Mouse (Mus musculus): ENCODE data around the gene Nkd1. TPM values are rescaled to one million over a fixed set of nuclear protein-coding genes. Genes with fewer than 3 reads are reported as not detected.

The Nkd1 gene
- polyA plus RNA-seq, 1 experiment from 2014 or later = 42.0 TPM

DNA sequence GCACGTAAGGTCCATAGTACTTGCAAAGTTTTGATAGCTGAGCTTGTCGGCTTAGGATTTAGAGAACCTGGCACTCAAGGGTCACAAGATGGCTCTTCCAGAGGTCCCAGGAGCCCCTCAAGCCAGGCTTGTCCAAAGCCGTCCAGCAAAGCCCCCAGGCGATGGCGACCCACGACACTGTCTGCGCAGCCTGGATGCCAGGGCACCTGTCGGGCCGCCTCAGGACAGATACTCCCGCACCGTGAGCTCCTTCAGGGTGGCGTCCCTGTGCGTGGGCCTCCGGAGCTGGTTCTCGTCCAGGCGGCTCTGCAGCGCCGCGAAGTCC, 105.7 kb downstream of the Nkd1 start:
- peak overlapping the region; percentile 44 for H3K9ac ChIP-seq
- 0 out of 2 replicates have a peak, but pooled peaks cover 9% of the 10 kb centered on the region for H3K4me1 ChIP-seq
- H3K27ac ChIP-seq = no peak overlapping the region
- 12% methylated on average over 19 of the region's 19 CpGs for WGBS
- H3K9me3 ChIP-seq = no peaks in the 10 kb centered on the region
- peak overlapping the region; percentile 45 for H3K4me3 ChIP-seq (replicated peaks)
- H3K36me3 ChIP-seq = no peaks in the 10 kb centered on the region
- H3K4me2 ChIP-seq = peak overlapping the region; percentile 96
- peaks cover 27% of the 10 kb centered on the region for H3K27me3 ChIP-seq (replicated peaks)
- ATAC-seq (ENCODE audit: insufficient read depth, low FRiP score, low read depth) = no peak; the same call in 1 of the 2 replicates

DNA sequence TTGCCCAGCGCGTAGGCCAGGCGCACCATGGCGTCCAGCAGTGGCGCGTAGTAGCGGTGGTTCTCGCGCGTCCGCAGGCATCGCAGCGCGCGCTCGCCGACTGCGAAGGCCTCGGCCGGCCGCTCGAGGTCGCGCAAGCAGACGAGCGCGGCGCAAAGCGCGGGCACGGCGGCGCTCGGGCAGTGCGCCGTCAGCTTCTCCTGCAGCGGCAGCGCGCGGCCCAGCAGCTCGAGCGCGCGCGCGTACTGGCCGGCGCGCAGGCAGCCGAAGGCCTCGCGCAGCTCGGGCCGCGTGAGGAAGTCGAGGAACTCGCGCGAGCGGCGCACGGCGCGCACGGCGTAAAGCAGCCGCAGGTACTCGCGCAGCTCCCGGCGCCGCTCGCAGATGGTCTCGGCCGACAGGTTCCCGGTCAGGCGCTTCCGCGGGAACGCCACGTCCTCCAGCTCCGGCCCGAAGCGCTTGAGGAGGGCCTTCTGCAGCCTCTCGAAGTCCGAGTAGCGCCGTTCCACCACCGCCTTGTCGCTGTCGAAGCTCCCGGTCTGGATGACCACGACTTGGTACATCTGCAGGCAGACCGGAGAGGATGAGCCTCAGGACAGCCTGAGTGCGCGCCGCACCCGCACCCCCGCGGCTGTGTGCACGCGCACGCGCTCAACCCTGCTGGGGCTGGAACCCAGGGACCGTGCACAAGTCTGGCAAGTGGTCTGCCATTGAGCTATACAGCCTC, 106.3 kb downstream of the Nkd1 start:
- ATAC-seq (ENCODE audit: insufficient read depth, low FRiP score, low read depth) = peak; percentile 83
- Histone ChIP-seq H3K4me3 (replicated peaks) (peak overlapping the region; percentile 45), H3K4me1 (0 out of 2 replicates have a peak, but pooled peaks cover 9% of the 10 kb centered on the region), H3K4me2 (peak overlapping the region; percentile 96), H3K36me3 (no peaks in the 10 kb centered on the region), H3K9ac (peak overlapping the region; percentile 54), H3K27ac (no peak overlapping the region), H3K27me3 (replicated peaks) (peaks cover 23% of the 10 kb centered on the region), H3K9me3 (no peaks in the 10 kb centered on the region)
- under 1% methylated on average over 105 of the region's 105 CpGs for WGBS

DNA sequence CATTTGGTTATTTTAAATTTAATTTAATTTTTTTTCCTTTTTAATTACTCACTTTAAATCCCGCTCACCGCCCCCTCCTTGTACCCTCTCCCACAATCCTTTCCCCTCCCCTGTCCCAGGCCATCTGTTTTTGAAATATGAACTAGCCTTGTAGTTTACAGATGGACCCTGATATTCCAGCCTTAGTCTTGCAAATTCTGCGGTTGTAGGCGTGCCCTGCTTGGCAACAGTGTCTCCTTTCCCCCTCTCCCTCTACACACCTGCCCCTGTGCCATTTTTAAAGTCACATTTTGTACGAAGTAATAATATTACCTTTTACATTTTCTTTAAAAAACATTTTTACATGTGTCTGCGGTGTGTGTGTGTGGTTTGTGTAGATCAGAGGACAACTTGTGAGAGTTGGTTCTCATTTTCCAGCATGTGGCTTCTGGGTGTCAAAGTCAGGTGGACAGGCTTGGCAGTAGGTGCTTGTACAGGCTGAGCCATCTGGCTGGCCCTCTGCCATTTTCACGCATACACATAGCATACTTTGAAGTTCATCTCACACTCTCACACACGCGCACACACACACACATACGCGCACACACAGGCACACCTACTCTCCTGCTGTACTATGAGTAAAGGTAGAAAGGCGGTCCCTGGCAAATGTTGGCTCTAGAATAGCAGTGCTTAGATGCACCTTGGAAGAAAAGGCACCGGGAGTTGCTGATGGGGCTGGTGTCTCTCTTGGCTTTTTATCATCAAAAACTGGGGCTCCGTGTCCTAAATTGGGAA, 107.0 kb downstream of the Nkd1 start:
- 60% methylated on average over 14 of the region's 14 CpGs for WGBS
- no peak overlapping the region for H3K9ac ChIP-seq
- no peaks in the 10 kb centered on the region for H3K9me3 ChIP-seq
- 0 out of 2 replicates have a peak, but pooled peaks cover 9% of the 10 kb centered on the region for H3K4me1 ChIP-seq
- peaks cover 19% of the 10 kb centered on the region for H3K27me3 ChIP-seq (replicated peaks)
- no peaks in the 10 kb centered on the region for H3K36me3 ChIP-seq
- no peak for ATAC-seq (ENCODE audit: insufficient read depth, low FRiP score, low read depth)
- H3K27ac ChIP-seq = no peak overlapping the region
- H3K4me3 ChIP-seq (replicated peaks) = peak overlapping the region; percentile 45
- H3K4me2 ChIP-seq = peak overlapping the region; percentile 96

DNA sequence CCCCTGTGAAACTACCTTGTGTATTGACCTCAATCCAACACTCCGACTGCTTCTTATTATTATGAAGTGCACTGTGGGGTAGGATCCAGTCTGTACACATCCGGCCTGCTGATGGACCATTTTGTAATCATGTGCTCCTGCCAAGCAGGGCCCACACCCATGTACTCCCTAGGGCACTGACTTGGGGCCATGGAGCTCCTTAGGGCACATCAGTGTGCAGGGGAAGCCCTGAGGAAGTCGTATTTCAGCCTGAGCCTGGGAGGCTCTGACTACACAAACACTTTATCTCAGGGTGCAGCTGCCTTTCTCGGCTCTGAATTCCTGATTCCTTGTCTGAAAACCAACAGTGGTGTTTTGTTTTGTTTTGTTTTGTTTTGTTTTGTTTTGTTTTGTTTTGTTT, 109.1 kb downstream of the Nkd1 start:
- no peak for ATAC-seq (ENCODE audit: insufficient read depth, low FRiP score, low read depth)
- H3K4me2 ChIP-seq = no peak overlapping the region
- H3K4me1 ChIP-seq = 0 out of 2 replicates have a peak, but pooled peaks cover 9% of the 10 kb centered on the region
- H3K36me3 ChIP-seq = no peaks in the 10 kb centered on the region
- 67% methylated on average over 4 of the region's 4 CpGs for WGBS
- peaks cover 19% of the 10 kb centered on the region for H3K27me3 ChIP-seq (replicated peaks)
- no peaks in the 10 kb centered on the region for H3K9me3 ChIP-seq
- no peak overlapping the region for H3K9ac ChIP-seq
- H3K27ac ChIP-seq = no peak overlapping the region
- H3K4me3 ChIP-seq (replicated peaks) = no peak overlapping the region

- Histone ChIP-seq H3K4me2 (no peak overlapping the region), H3K9me3 (no peaks in the 10 kb centered on the region), H3K4me1 (0 out of 2 replicates have a peak, but pooled peaks cover 9% of the 10 kb centered on the region), H3K36me3 (no peaks in the 10 kb centered on the region), H3K27me3 (replicated peaks) (peaks cover 10% of the 10 kb centered on the region), H3K4me3 (replicated peaks) (no peak overlapping the region), H3K9ac (no peak overlapping the region), H3K27ac (no peak overlapping the region)
- ATAC-seq (ENCODE audit: insufficient read depth, low FRiP score, low read depth) = no peak
Observed at GRCm38 (mm10) chr8:88631081-88631480, 109.9 kb downstream of the Nkd1 start.

DNA sequence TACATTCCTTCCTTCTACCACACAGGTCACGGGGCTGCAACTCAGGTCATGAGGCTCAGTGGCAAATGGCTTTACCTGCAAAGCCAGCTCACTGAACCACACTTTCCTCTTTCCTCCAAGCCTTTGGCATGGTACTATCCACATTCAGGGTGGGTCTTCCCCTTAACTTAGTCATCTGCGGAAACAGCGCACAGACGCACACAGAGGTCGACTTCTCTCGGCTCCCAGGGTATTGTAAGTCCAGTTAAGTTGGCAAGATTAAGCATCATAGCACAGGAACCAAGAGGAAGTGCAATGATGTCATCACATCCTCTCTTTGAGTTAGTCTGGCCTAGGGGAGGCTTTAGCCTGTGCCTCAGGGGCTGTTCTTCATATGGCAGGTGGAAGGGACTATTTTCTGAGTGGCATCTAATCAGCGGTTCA, 112.2 kb downstream of the Nkd1 start:
- ATAC-seq (ENCODE audit: insufficient read depth, low FRiP score, low read depth) = no peak
- no peak overlapping the region for H3K27ac ChIP-seq
- no peaks in the 10 kb centered on the region for H3K36me3 ChIP-seq
- no peaks in the 10 kb centered on the region for H3K4me1 ChIP-seq
- H3K27me3 ChIP-seq (replicated peaks) = no peaks in the 10 kb centered on the region
- WGBS = 72% methylated on average over 7 of the region's 7 CpGs
- H3K4me3 ChIP-seq (replicated peaks) = no peak overlapping the region
- H3K9ac ChIP-seq = no peak overlapping the region
- no peak overlapping the region for H3K4me2 ChIP-seq
- no peaks in the 10 kb centered on the region for H3K9me3 ChIP-seq

GRCm38 (mm10) chr8:88635474-88636397, 114.6 kb downstream of the Nkd1 start, which contains the start of gene Snx20:
Snx20 (minus strand) TSS chr8:88636128.
- no peak within 1 kb of the TSS for H3K27ac ChIP-seq
- H3K4me3 ChIP-seq (replicated peaks) = peak within 1 kb of the TSS; percentile 27
- peak within 1 kb of the TSS; percentile 10; the same call in 1 of the 2 replicates for H3K4me2 ChIP-seq
- no peak within 1 kb of the TSS; the same call in 1 of the 2 replicates for H3K9ac ChIP-seq
- H3K36me3 ChIP-seq = no peaks in the 10 kb centered on the region
- no peaks in the 10 kb centered on the region for H3K27me3 ChIP-seq (replicated peaks)
- no peaks in the 10 kb centered on the region for H3K4me1 ChIP-seq
- no peaks in the 10 kb centered on the region for H3K9me3 ChIP-seq
- 61% methylated on average over 14 of the region's 14 CpGs for WGBS
- no peak for ATAC-seq (ENCODE audit: insufficient read depth, low FRiP score, low read depth)

DNA sequence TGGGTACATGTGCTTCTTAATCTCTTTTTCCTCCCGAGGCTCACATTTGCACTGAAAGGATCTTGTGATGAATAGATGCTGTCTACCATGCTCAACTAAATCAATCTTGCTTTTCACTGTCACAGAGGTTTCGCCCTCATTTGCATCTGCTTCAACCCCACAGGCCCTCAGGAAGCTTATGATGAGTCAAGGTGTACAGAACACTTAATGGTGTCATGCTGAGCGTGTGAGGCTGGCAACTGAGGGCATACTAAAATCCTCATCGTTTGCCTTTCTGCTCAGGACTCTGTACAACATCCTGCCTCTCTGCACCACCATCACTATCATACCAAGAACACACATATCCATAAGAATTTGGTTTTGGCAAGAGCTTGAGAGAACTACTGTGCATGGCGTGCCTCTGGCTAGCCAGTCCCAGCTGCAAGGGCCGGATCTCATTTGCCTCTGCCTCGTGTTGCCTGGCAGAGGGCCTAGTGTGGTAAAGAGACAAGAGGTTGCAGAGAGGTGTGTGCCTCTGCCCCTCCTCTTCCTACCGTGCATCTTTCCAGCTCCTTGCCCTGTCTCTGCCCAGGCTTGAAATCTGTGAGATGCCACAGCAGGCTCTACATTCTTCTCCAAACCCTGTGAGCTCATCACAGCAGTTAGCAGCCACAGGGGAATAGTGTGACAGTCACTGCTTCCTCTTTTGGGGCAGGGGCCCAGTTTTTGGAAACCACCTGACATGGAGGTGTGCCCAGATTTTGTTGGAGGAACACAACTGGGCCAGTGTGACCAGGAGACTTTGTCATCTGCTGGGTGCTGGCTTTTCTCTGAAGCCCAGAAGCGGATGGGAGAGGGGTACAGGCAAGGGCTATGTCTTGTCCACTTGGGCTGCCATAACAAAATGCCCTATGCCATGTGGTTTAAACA, 116.2 kb downstream of the Nkd1 start:
- no peak overlapping the region for H3K9ac ChIP-seq
- H3K4me3 ChIP-seq (replicated peaks) = no peak overlapping the region
- 73% methylated on average over 9 of the region's 9 CpGs for WGBS
- ATAC-seq (ENCODE audit: insufficient read depth, low FRiP score, low read depth) = no peak
- H3K4me1 ChIP-seq = no peaks in the 10 kb centered on the region
- no peaks in the 10 kb centered on the region for H3K9me3 ChIP-seq
- H3K4me2 ChIP-seq = no peak overlapping the region
- H3K36me3 ChIP-seq = no peaks in the 10 kb centered on the region
- no peak overlapping the region for H3K27ac ChIP-seq
- no peaks in the 10 kb centered on the region for H3K27me3 ChIP-seq (replicated peaks)

- no peak overlapping the region for H3K9ac ChIP-seq
- 94% methylated on average over 3 of the region's 3 CpGs for WGBS
- no peaks in the 10 kb centered on the region for H3K36me3 ChIP-seq
- no peaks in the 10 kb centered on the region for H3K27me3 ChIP-seq (replicated peaks)
- no peak overlapping the region for H3K4me3 ChIP-seq (replicated peaks)
- no peak overlapping the region for H3K4me2 ChIP-seq
- no peaks in the 10 kb centered on the region for H3K9me3 ChIP-seq
- ATAC-seq (ENCODE audit: insufficient read depth, low FRiP score, low read depth) = no peak
- no peak overlapping the region for H3K27ac ChIP-seq
- no peaks in the 10 kb centered on the region for H3K4me1 ChIP-seq
Observed at GRCm38 (mm10) chr8:88638908-88639307, 117.8 kb downstream of the Nkd1 start.

- Histone ChIP-seq H3K27me3 (replicated peaks) (no peaks in the 10 kb centered on the region; the same call in 1 of the 2 replicates), H3K4me2 (no peak overlapping the region), H3K36me3 (no peaks in the 10 kb centered on the region), H3K9me3 (no peaks in the 10 kb centered on the region), H3K27ac (no peak overlapping the region), H3K4me1 (peaks cover 8% of the 10 kb centered on the region), H3K9ac (no peak overlapping the region), H3K4me3 (replicated peaks) (no peak overlapping the region)
- 72% methylated on average over 5 of the region's 5 CpGs for WGBS
- ATAC-seq (ENCODE audit: insufficient read depth, low FRiP score, low read depth) = no peak
Observed at GRCm38 (mm10) chr8:88642734-88643564, 121.8 kb downstream of the Nkd1 start.
